8 mouse cellular contexts compared by ENCODE assay signal in the genomic region with DNA sequence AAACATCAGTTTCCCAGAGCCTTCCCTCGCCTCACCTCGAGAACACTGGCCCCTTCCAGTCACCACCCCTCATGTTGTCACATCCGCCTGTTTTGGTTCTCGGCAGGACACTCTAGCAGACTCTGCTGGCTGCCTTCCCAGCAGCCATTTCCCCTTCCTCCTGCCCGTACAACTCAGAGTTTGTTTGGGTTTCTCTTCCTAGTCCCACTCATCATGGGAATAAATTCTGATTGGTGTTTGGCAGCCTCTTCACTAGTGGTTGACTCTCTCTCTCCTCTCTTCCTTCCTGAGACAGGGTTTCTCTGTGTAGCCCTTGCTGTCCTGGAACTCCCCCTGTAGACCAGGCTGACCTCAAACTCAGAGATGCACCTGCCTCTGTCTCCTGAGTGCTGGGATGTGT. TPM values are rescaled to one million over a fixed set of nuclear protein-coding genes. Genes with fewer than 3 reads are reported as not detected.
DNase-seq lines count a peak whose midpoint lies in the region; ATAC-seq lines count a peak whose summit lies in the region.

No protein-coding gene starts in this region.

- DNase-seq in embryonic facial prominence, embryonic 10.5 days (ENCODE audit: low spot score): no peak
- DNase-seq in Muller cell, postnatal 12 days (ENCODE audit: inconsistent ontology term): peak; percentile 25
- peak; percentile 68 for DNase-seq in kidney, adult 18-20 months
- DNase-seq in lung, adult 18-20 months: peak; percentile 89 to 90
- peak; percentile 56 for DNase-seq in skeletal muscle tissue, adult 2 months (ENCODE audit: low read depth, low spot score)
- no peak for DNase-seq in testis, postnatal 14 days (ENCODE audit: low spot score)

- no peak overlapping the region for H3K4me3 ChIP-seq in embryonic facial prominence, embryonic 13.5 days
- H3K4me3 ChIP-seq in embryonic facial prominence, embryonic 10.5 days: no peak overlapping the region

- no peaks in the 10 kb centered on the region for H3K36me3 ChIP-seq in embryonic facial prominence, embryonic 13.5 days
- no peaks in the 10 kb centered on the region for H3K36me3 ChIP-seq in embryonic facial prominence, embryonic 10.5 days (replicated peaks)

- no peak overlapping the region for H3K9ac ChIP-seq in embryonic facial prominence, embryonic 13.5 days

- H3K27me3 ChIP-seq in embryonic facial prominence, embryonic 13.5 days: no peaks in the 10 kb centered on the region
- no peaks in the 10 kb centered on the region for H3K27me3 ChIP-seq in embryonic facial prominence, embryonic 10.5 days (replicated peaks; ENCODE audit: low read depth, poor library complexity, severe bottlenecking)

- no peaks in the 10 kb centered on the region for H3K9me3 ChIP-seq in embryonic facial prominence, embryonic 13.5 days
- H3K9me3 ChIP-seq in embryonic facial prominence, embryonic 10.5 days: no peaks in the 10 kb centered on the region

- 0 out of 2 replicates have a peak overlapping the region, but pooled peaks have one; percentile 5 for H3K4me2 ChIP-seq in embryonic facial prominence, embryonic 13.5 days

- ATAC-seq in embryonic facial prominence, embryonic 13.5 days (ENCODE audit: insufficient number of reproducible peaks, insufficient read depth, low FRiP score, low TSS enrichment, low read depth): no peak
- ATAC-seq in granulocyte monocyte progenitor cell, adult 5-6 weeks (replicated peaks; ENCODE audit: poor library complexity, severe bottlenecking): peak; percentile 98

- H3K27ac ChIP-seq in embryonic facial prominence, embryonic 13.5 days: no peak overlapping the region
- H3K27ac ChIP-seq in embryonic facial prominence, embryonic 10.5 days (replicated peaks): no peak overlapping the region

- WGBS in embryonic facial prominence, embryonic 13.5 days: 23% methylated on average over 5 of the region's 5 CpGs
- 46% methylated on average over 5 of the region's 5 CpGs for WGBS in embryonic facial prominence, embryonic 10.5 days

- 0 out of 2 replicates have a peak, but pooled peaks cover 7% of the 10 kb centered on the region for H3K4me1 ChIP-seq in embryonic facial prominence, embryonic 13.5 days
- peaks cover 9% of the 10 kb centered on the region for H3K4me1 ChIP-seq in embryonic facial prominence, embryonic 10.5 days

RNA-seq across cellular contexts. Expression of gene Ube2h, which starts 32.6 kb away (rescaled TPM):
- polyA plus RNA-seq in embryonic facial prominence, embryonic 13.5 days (2015; fragmentation: Nextera tagmentation; extraction: Ambion mirVana): 44.4 and 46.7 TPM in 2 replicates
- polyA plus RNA-seq in embryonic facial prominence, embryonic 10.5 days (2016; fragmentation: Nextera tagmentation; extraction: Ambion mirVana): 34.0 and 35.4 TPM in 2 replicates
- total RNA-seq in granulocyte monocyte progenitor cell, adult 5-6 weeks (2014; fragmentation: Nextera tagmentation): 6.4 and 7.9 TPM in 2 replicates
- total RNA-seq in granulocyte monocyte progenitor cell, adult 5-6 weeks (2017): 4.4 and 6.5 TPM in 2 replicates

RNA-seq across cellular contexts. Expression of gene Zc3hc1, which starts 53.9 kb away (rescaled TPM):
- polyA plus RNA-seq in embryonic facial prominence, embryonic 13.5 days (2015; fragmentation: Nextera tagmentation; extraction: Ambion mirVana): 64.5 and 74.0 TPM in 2 replicates
- 84.6 and 90.8 TPM in 2 replicates for polyA plus RNA-seq in embryonic facial prominence, embryonic 10.5 days (2016; fragmentation: Nextera tagmentation; extraction: Ambion mirVana)
- 36.6 and 37.9 TPM in 2 replicates for total RNA-seq in granulocyte monocyte progenitor cell, adult 5-6 weeks (2014; fragmentation: Nextera tagmentation)
- total RNA-seq in granulocyte monocyte progenitor cell, adult 5-6 weeks (2017): 40.6 and 45.1 TPM in 2 replicates

Comparison
In these comparisons a context has a peak if more than half of its experiments do, and no peak if none do; other contexts are left out.
1. DNase-seq: peak in Muller cell, postnatal 12 days (single experiment), kidney, adult 18-20 months (single experiment), lung, adult 18-20 months (2 of 2) and skeletal muscle tissue, adult 2 months (single experiment); none in embryonic facial prominence, embryonic 10.5 days (single experiment) and testis, postnatal 14 days (single experiment).